Mouse (Mus musculus) embryonic fibroblast, embryonic 13.5 days (primary cell): Measurements from ENCODE around the gene Kitl.

Experiments used
- CTCF ChIP-seq: IDR thresholded peaks from 2 replicates; pipeline ENCODE4 v1.5.1; 2011; ENCODE audit warnings: mild to moderate bottlenecking, control low read depth, low read length, moderate library complexity, borderline replicate concordance; ENCODE audit not compliant: insufficient read depth
- POLR2A ChIP-seq: IDR thresholded peaks from 2 replicates; pipeline ENCODE4 v1.6.1; 2011; ENCODE audit warnings: low read depth, mild to moderate bottlenecking, control low read depth, low read length, moderate library complexity

DNA sequence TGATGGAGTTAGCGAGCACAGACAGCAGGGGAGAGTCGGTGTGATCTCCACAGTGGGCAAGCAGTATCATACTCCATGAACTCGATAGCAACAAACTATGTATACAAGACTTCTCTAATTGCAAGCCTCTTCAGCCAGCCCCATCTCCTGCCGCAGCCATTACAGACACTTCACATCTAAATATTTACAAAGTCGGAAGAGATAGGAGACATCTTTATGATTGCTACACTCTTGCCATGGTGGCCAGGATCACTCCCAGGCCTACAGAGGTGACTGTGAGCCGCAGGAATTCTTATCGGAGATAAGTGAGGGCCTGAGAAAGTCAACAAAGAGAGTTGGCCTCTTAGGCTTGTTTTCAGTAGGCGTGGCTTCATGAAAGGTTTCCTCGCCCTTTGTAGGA, 23.3 kb upstream of the Kitl start:
- TF ChIP-seq POLR2A (no peak), CTCF (no peak)
